Mouse (Mus musculus) thymus, adult 18-20 months (tissue): Measurements from ENCODE around the gene Gpcpd1.

Experiments used
- DNase-seq, 2 experiments: peaks; one replicate each; pipeline ENCODE4 v3.0.0; 2022; ENCODE audit warnings: mixed read lengths in 2 of 2

Gene Gpcpd1

DNA sequence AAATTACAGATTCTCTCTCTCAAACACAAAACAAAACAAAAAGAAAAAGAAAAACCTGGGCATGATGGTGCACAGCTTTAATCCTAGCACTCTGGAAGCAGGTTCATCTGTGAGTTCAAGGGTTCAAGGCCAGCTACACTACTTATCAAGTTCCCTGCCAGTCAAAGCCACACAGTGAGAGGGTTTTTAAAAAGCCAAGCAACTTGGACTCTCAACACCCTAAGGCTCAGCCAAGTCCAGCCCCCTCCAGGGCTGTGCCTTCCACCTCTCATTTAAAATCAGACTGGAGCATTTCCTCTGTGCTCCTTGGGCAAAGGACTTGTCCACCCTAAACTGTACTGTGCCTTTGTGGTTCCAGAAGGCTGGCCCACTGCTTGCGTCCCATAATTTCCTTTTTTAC lies 3.3 kb downstream of the Gpcpd1 start:
- no peak for DNase-seq

DNA sequence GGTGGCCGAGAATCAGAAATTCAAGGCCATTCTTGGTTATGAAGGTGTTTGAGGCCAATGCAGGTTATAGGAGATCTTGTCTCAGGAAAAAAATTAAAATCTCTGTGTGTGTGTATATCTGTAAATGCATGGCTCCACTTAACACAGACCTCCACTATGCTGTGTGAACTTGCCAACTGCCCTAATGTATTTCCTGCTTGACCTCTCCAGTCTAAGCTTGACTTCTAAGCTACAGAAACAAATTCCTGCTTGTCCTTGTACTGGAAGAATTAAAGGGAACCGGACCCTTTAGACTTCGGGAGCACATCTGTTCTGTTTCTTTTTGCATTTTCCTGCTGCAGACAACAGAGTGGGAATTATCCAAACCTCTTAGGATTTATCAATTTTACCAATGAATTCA lies 4.4 kb downstream of the Gpcpd1 start:
- no peak for DNase-seq

- DNase-seq, result no peak
Observed at GRCm38 (mm10) chr2:132582227-132582626, 5.3 kb downstream of the Gpcpd1 start.

DNA sequence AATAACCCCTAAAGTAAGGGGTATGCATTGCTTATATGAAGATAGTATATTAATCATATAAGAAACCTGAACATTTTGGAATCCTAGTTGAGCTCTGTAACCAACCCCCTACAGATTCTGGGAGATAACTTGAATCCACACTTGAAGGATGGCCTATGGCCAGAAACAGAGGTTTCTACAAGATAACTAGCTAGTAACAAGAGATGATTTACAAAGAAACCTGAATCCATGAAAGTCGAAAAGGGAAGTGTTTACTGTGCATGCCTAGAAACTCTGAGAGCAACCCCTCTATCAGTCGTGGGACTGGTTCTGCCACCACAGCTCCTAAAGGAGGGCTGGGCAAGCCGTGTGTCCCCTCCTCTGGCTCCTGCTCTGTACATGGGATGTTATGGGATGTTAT lies 7.8 kb downstream of the Gpcpd1 start:
- no peak for DNase-seq

- no peak for DNase-seq
Observed at GRCm38 (mm10) chr2:132578711-132579110, 8.8 kb downstream of the Gpcpd1 start.

GRCm38 (mm10) chr2:132578059-132578458 lies 9.5 kb downstream of the Gpcpd1 start:
- peak; percentile 95 for DNase-seq

GRCm38 (mm10) chr2:132577431-132577981 lies 10.0 kb downstream of the Gpcpd1 start:
- DNase-seq, result peak; percentile 51 to 64

GRCm38 (mm10) chr2:132576522-132577135 lies 10.9 kb downstream of the Gpcpd1 start:
- no peak for DNase-seq

DNA sequence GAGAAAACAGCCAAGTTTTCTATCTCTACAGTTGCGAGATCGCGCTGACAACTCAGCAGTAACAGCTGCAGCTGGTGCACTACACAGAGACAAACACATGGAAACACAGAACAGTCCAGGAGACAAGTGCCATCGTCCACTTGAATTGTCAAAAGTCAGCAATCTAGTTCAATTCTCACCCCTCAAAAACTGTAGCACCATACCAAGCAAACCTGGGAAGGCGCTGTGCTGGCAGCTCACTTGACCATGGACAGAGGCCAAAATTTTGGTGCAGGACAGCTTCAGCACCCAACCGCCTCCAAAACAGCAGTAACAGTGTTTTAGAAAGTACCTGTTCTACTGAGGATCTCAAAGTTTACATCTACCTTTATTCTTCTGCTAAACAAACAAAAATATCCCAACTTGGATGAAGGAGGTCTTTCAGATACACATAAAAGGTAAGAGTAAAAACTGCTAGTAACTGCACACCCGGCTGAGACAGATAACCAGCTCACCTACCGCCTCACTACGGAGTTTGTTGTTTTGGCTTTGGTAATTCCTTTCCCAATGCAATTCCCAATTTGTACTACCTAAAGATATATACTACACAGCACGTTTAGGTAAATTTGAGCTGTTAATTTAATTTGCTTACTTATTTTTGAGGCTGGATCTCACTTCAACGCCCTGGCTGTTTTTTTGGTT lies 11.6 kb downstream of the Gpcpd1 start:
- no peak for DNase-seq

DNA sequence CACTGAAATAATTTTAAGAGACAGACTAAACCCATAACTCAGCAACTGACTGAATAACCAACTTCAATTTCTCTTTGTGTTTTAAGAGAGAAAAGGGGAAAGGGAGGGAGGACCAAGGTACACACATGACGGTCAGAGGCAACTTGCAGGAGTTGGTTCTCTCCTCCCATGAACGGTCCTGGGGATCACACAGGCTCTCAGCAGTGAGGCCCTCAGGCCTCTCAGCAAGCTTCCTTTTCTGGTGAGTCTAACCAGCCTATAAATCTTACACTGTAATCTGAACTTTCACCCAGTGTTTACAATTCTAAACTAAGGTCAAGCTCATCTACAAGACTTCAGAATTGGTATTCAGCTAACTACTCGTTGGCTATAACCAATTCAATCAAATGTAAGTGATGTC lies 12.3 kb downstream of the Gpcpd1 start:
- no peak for DNase-seq

DNA sequence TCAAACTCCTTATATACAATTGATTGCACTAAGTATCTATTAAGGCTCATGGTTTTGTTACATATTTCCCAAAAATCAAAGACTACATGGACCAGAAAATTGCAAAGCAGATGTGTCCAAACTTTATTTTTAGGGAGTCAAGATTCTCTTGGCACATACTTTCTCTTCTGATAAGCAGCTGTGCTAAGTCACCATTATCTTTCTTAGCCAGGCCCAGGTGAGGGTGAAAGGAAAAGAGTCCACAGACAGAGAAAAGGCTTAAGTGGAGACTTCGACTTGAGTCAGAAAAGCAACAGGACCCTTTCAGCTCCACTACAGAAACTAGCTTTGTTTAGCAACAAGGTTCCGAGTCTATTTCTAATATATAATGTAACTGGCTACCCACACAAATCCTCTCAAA lies 14.2 kb downstream of the Gpcpd1 start:
- DNase-seq, result no peak

GRCm38 (mm10) chr2:132572651-132573050 lies 14.9 kb downstream of the Gpcpd1 start:
- no peak for DNase-seq

DNA sequence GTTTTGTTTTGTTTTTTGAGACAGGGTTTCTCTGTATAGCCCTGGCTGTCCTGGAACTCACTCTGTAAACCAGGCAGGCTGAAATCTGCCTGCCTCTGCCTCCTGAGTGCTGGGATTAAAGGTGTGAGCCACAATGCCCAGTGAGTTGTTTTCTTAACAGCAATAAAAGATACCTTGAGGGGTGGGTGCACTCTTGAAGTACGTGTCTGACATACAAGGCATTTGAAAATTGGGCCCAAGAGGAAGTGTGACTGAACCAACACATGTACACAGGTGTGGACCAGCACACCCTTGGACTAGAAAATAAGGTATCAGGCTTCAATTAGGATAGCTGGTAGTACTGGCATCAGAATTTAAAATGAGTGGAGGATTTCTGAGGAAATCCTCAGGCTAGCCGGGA lies 16.2 kb downstream of the Gpcpd1 start:
- no peak for DNase-seq

DNA sequence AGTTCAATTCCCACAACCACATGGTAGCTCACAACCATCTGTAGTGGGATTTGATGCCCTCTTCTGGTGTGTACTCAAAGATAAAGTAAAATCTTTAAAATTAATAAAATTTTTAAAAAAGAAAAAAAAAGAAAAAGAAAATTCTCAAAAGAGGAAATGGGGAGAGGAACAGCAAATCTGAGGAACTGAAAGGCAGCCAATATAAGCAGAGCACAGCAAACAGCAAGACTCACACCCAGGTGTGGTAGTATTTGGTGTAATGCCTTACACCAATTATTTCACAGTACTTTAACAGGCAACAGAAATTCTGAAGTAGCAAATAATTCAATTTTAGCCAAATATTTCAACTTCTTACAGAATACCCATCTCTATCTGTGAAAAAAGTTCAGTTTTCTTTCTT lies 16.7 kb downstream of the Gpcpd1 start:
- DNase-seq, result no peak

GRCm38 (mm10) chr2:132569686-132570085 lies 17.8 kb downstream of the Gpcpd1 start:
- no peak for DNase-seq

DNA sequence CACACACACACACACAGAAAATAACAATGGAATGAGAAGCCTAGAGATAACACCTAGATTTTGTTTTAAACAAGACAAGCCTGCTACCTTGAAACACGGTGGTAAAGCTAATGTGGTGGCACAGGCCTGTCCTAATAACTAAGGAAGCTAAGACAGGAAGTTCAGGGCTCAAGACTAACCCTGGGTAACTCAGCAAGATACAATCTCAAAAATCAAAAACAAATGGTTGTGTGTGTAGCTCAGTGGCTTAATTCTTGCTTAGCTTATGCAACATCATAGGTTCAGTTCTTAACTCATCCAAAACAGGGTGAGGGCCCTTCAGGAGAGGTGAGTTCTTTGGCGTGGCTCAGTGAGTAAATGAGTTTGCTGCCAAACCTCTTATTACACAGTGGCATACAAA lies 20.1 kb downstream of the Gpcpd1 start:
- DNase-seq, result no peak

GRCm38 (mm10) chr2:132561860-132562259 lies 25.7 kb downstream of the Gpcpd1 start:
- DNase-seq, result no peak

DNA sequence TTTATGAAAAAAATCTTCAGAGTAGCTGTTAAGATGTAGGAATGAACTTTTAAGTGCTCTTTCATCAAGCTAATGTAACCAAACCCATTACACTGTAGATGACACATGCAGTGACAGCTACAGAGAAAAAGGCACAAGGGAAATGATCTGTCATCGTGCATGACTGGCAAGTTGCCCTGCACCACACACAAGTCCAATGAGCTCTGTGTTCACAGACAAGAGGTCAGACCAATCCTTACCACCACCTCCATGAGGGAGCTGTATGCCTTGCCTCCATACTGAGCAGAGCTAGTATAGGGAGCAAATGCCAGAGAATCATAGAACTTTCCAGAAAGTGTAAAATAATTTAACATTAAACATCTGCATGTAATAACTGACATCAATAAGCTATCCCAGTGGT lies 59.7 kb downstream of the Gpcpd1 start:
- no peak for DNase-seq

GRCm38 (mm10) chr2:132526894-132527532 lies 60.5 kb downstream of the Gpcpd1 start:
- no peak for DNase-seq

DNA sequence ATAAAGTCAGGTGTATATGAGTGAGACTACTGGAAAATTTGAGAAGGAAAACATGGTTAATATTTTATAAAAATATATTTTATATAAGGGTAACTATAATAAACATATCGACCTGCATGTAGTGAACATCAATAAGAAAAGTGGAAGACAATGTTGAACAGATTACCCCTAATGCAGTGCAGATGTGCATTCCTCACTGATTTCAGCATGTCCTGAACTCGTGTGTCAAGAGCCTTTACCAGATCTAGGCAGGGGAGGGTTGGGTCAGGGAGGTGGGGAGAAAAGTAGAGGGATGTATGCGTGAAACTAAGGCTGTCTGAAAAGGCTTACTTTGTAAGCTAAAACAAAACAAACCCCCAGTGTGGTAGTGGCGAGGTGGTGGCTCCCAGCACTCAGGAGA lies 61.4 kb downstream of the Gpcpd1 start:
- DNase-seq, result no peak

DNA sequence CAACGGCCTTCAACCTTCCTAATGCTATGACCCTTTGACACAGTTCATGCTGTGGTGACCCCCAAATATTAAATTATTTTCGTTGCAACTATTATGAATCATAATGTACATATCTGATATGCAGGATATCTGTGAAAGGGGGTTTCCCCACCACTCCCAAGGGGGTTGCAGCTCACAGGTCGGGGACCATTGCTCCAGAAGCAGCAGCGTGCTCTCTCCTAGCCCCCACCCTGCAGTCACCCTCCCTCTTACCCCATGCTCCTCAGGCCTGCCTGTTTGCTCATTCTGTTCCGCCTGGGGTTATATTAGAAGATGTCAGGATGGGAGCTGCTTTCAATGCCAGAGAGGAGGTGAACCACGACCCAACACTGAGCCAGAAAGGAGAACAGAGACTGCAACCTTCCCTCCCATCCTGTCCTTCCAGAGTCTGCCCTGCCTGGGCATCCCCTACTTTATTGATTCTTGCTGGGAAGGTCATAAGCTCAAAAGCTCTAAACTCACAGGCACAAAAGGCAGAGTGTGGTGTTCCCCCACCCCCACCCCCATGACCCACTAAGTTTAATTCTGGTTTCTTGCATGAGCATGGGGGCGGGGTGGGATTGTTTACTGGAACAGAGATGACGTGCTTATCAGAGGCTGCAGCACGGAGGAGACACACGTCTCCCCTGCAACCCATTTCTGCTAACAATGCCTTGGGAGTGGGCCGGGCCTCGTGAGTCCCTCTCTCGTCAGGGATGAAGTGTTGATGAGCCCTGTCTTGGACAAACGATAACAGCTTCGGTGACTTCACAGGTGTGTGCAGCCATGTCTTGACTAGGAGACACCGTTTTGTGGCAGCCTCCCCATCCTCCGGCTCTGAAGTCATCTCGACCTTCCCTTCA lies 69.3 kb downstream of the Gpcpd1 start:
- DNase-seq, result no peak

GRCm38 (mm10) chr2:132517194-132517836 lies 70.2 kb downstream of the Gpcpd1 start:
- DNase-seq, result no peak
